Mouse (Mus musculus): Measurements from ENCODE around the gene Tmem229b.
"Not testable (repeated sequence)": the region's sequence is repeated elsewhere in the genome, so short reads cannot be mapped to it uniquely, and the experiment has no call there.

The Tmem229b gene

DNA sequence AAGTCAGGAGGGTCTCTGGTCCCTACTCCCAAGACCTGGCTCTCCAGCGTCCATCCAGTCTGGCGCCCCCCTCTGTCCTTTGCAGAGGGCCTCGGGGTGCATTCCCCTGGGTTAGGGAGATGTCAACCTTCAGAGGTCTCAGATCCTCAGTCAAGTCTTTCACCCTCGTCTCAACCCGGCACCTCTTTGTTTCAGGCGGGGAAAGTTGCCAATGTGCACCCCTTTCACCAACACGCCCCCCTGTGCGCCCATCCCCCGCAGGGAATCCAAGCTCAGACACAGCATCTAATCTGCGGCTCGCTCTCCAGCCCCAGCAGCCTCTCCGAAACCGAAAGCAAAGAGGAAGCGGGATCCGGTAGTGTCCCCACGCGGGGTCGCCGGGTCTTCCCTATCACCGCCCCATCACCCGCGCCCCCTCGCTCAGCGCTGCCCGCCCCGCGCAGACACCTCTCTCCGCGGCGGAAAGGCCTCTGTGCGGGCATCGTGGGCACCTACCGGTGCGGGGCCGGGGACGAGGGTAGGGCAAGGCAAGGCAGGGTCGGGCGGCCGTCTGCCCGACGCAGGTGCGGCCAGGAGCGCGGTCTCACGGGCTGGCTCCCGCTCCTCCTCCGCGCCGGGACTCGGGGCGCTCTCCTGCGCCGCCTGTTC is 825 bp downstream of the Tmem229b start:
- DNase-seq (ENCODE audit: low spot score in 2 of 2), result peak; percentile 16 to 39

- no peak for DNase-seq (ENCODE audit: low spot score in 2 of 2)
These were observed 1.4 kb downstream of the Tmem229b start for GRCm38 (mm10) chr12:79006076-79006475.

GRCm38 (mm10) chr12:79005456-79005855 is 2.0 kb downstream of the Tmem229b start:
- DNase-seq (ENCODE audit: low spot score in 2 of 2), result no peak

GRCm38 (mm10) chr12:79002978-79003377 is 4.4 kb downstream of the Tmem229b start:
- DNase-seq (ENCODE audit: low spot score in 2 of 2), result no peak

DNA sequence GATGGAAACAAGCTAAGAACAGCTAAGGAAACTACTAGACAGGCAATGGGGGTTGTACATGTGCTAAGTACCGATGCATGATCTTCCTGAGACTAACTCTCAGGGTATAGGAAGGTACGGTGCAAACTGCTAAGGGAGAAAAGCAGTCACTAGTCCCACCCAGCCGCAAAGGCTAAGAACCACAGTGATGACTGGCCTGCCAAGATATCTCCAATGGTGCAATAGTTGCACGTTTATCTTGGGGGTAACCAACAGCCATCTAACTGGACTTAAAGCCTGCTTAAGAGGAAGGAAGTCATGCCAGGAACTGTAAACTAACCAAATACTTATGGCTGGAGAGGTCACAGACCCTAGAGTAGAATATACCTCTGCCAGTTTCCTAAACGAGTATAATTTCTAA is 5.0 kb downstream of the Tmem229b start:
- DNase-seq (ENCODE audit: low spot score in 2 of 2), result no peak

DNA sequence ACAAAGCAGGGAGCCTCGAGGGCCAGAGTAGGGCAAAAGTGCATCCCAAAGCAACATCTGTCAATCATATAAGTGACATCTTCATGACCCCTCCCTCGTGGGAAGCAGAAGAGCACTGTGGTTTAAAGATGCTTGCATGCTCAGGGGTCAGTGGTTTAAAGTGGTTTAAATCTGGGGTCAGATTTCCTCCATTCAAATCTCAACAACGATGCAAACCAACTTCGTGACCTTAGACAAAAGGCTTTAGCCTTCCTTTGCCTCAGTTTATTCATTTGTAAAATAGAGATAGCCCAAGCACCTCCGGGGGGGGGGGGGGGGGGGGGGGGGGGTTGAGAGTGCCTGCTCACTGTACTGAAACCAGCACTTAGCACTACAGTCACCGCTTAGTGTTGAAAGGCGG is 10.7 kb downstream of the Tmem229b start:
- no peak for DNase-seq (ENCODE audit: low spot score in 2 of 2)

GRCm38 (mm10) chr12:78996271-78996670 is 11.2 kb downstream of the Tmem229b start:
- DNase-seq (ENCODE audit: low spot score in 2 of 2), result no peak

- DNase-seq (ENCODE audit: low spot score in 2 of 2), result no peak
These were observed 19.8 kb downstream of the Tmem229b start for GRCm38 (mm10) chr12:78987581-78988081.

GRCm38 (mm10) chr12:78984035-78984432 is 23.4 kb downstream of the Tmem229b start:
- no peak for DNase-seq (ENCODE audit: low spot score in 2 of 2)

DNA sequence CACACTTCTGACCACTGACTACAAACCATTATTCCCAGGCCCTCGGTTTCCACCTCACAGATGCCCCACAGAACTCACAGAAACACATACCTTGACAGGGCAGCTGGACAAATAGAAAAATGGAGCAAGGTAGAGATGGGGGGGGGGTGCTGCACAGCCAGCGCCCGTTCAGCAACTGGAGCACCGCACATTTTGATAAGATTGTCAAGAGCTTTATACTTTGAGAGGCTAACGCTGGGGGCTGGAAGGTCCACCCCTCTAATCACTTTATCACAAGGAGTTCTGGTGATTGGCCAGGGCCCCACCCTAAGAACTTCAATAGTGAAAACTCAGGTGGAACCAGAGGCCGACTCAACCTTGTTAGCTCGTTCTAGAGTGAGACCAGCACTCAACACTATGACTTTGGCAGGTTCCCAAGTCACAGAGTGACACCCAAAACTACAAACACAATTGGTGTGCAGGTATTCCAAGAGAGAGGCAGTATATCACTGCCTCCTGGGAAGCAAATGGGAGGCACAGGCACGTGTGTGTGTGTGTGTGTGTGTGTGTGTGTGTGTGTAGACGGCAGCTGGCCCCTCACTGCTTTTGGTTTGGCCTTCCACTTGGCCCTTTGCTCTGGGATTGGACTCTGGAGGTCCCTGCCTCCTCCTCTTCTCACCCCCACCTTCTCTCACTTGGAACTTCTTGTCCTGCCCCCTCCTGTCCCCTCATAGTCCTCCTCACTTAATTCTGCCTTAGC is 24.0 kb downstream of the Tmem229b start:
- DNase-seq (ENCODE audit: low spot score in 2 of 2), result no peak

- no peak for DNase-seq (ENCODE audit: low spot score in 2 of 2)
These were observed 25.2 kb downstream of the Tmem229b start for GRCm38 (mm10) chr12:78981938-78982825.

DNA sequence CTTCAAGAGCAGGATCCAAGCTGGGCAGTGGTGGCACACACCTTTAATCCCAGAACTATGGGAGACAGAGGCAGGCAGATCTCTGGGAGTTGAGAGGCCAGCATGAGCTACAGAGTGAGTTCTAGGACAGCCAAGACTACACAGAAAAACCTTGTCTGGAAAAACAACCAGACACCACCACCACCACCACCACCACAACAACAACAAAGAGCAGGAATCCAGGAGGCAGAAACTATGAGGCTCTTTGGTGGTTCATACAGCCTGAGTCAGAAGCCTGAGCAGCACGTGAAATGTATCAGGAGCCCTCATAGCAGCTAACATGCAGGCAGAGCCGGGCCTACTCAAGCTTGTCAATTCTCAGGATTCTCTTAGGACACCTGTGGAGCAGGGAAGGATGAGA is 26.3 kb downstream of the Tmem229b start:
- no peak for DNase-seq (ENCODE audit: low spot score in 2 of 2)

DNA sequence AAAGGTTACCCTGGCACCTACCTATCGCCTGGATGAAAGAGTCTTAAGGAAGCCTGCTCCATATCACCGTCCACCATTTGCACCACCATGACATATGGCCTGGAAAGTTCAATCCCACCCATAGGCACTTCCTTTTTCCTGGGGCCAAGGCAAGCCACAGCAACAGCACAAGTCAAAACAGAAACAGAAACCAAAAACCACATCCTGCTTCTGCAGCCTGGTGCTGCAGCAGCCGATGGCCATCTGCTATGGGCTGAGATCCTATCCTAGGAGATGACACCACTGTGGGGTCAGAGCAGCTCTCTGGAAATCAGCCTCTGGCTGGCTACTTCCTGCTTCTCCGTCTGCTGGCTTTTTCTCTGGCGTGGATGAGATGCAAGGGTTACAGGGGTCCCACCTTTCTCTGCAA is 26.7 kb downstream of the Tmem229b start:
- peak; percentile 12 to 41 for DNase-seq (ENCODE audit: low spot score in 2 of 2)

DNA sequence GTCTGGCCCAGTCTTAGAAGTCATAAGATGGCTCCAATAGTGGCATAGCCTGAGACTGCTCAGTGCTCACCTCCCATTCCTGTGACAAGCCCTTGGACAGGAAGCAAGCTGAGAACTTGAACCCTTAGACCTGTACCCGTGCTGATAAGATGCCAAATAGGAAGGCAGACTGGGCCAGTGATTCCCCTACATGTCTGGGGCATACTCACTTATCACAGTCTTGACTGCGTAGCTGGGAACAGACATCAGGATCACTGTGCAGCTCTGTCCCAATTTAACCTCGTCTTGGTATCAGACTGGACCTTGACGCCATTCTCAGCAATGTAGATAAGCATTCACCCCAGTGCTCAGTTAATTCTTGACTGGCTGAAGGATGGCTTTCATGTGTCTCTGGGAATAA is 29.9 kb downstream of the Tmem229b start:
- no peak for DNase-seq (ENCODE audit: low spot score in 2 of 2)

- DNase-seq (ENCODE audit: low spot score in 2 of 2), result no peak
These were observed 30.3 kb downstream of the Tmem229b start for GRCm38 (mm10) chr12:78977078-78977477.

DNA sequence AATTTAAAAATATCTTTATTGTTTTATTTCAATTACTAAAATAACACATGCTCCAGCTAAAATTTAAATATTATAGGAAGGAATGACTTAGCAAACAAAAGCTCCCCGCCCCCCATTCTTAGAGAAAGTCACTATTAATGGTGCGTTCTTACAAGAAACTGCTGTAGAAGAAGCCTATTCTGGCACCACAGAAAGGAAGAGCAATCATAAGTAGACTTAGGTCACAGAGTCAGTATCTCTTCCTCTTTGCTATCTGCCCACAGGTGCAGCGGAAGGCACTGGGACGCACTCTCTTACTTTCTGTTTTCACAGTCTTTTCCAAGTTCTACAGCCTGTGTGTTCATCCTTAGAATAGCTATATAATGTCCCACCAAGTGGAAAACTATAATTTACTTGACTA is 31.6 kb downstream of the Tmem229b start:
- DNase-seq (ENCODE audit: low spot score in 2 of 2), result no peak

- no peak for DNase-seq (ENCODE audit: low spot score in 2 of 2)
These were observed 32.7 kb downstream of the Tmem229b start for GRCm38 (mm10) chr12:78974767-78975166.

DNA sequence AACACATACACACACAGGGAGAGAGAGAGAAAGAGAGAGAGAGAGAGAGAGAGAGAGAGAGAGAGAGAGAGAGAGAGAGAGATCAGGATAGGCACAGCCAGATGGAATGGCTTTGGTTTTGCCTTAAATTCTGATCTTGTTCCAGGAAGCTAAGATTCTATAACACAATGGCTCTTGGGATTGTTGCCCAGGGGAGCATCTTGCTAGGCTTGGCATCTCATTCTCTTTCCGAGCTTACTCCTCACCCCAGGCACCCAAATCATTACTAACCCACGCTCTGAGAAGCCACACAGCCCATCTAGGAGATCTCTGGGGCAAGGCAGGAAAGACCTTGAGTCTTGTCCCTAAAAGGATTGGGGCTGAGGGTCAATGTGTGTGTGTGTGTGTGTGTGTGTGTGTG is 33.6 kb downstream of the Tmem229b start:
- no peak for DNase-seq (ENCODE audit: low spot score in 2 of 2)

GRCm38 (mm10) chr12:78971649-78972048 is 35.8 kb downstream of the Tmem229b start:
- DNase-seq (ENCODE audit: low spot score in 2 of 2), result no peak

DNA sequence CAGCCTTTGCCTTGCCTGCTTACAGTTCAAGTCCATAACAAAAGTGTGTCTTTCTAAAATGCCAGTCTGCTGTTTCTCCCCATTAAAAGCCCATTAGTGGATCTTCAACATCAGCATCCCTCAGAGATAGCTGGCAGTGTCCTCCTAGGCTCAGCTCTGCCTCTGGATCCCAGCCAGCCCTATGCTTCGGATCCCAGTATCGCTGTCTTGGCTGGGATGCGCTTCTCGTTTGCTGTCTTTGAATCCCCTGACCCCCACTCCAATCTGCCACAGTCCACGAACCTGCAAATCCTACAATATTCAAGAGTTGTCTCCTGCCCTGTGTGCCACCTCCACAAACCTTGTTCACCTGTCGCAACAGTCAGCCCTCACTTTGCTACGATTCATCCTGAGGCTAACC is 36.7 kb downstream of the Tmem229b start:
- no peak for DNase-seq (ENCODE audit: low spot score in 2 of 2)

GRCm38 (mm10) chr12:78964496-78964895 is 42.9 kb downstream of the Tmem229b start:
- DNase-seq (ENCODE audit: low spot score in 2 of 2), result not testable (repeated sequence)

- DNase-seq (ENCODE audit: low spot score in 2 of 2), result no peak
These were observed 51.0 kb downstream of the Tmem229b start for GRCm38 (mm10) chr12:78956405-78956804.

All from spleen, postnatal 14 days (tissue).